Mouse (Mus musculus) liver, embryonic 14.5 days (tissue): Measurements from ENCODE around the gene Clcn3.

ENCODE experiments used
- CTCF ChIP-seq: IDR thresholded peaks from 2 replicates; pipeline ENCODE4 v1.5.1; 2016; ENCODE audit warnings: antibody characterized with exemption, low read depth, control low read depth
- EP300 ChIP-seq: IDR thresholded peaks from 2 replicates; pipeline ENCODE4 v1.6.1; 2016; ENCODE audit warnings: antibody characterized with exemption, low read depth

- TF ChIP-seq EP300 (no peak), CTCF (no peak)
Measured at GRCm38 (mm10) chr8:60978496-60978895, 4.6 kb downstream of the Clcn3 start.
